Mouse (Mus musculus) mature B cell (primary cell): ENCODE data around the gene Lhx5.

Experiments
- in situ Hi-C: fragments of 300-500 bp; cut with MboI; formaldehyde crosslinking; loops from 2 replicates; pipeline ENCODE4 v1.14.3; 2019

The Lhx5 gene

DNA sequence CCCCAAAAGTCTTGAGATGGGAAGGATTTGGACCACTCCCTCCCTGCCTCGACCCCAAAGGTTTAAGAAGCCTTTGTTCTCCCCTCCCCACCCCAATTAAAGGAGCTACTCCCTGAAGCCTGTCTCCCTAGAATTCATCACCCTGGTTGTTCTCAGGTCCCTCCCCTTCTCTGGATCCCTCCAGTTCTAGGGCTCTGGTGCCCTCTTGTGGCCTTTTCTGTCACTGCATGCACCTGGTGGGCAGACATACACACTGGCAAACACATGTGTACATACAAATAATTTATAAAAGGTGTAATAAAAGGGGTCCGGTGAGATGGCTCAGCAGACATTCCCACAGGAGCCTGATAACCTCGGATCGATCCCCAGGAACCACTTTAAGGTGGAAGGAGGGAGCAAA is 32.8 kb downstream of the Lhx5 start:
- in situ Hi-C loops, result no loop called here

DNA sequence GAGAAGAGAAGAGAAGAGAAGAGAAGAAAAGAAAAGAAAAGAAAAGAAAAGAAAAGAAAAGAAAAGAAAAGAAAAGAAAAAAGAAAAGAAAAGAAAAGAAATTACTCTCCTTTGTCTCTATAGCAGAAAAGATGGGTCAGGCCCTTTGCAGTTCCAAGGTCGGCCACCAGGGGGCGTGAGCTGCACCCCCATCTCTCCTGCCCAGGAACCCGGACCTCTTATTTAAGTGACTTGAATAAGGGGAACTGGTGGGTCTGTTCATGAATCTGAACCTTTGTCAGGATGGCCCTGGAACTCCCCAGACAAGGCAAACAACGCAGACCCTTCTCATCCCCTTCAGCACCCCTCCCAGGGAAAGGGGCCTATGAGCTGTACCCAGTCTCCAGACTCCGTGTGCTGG is 33.6 kb downstream of the Lhx5 start:
- in situ Hi-C loops, result no loop called here

GRCm38 (mm10) chr5:120465860-120466259 is 34.4 kb downstream of the Lhx5 start:
- in situ Hi-C loops, result no loop called here

GRCm38 (mm10) chr5:120467026-120467425 is 35.5 kb downstream of the Lhx5 start:
- in situ Hi-C loops, result no loop called here

- in situ Hi-C loops, result no loop called here
These were observed 36.8 kb downstream of the Lhx5 start for GRCm38 (mm10) chr5:120468336-120468735.

DNA sequence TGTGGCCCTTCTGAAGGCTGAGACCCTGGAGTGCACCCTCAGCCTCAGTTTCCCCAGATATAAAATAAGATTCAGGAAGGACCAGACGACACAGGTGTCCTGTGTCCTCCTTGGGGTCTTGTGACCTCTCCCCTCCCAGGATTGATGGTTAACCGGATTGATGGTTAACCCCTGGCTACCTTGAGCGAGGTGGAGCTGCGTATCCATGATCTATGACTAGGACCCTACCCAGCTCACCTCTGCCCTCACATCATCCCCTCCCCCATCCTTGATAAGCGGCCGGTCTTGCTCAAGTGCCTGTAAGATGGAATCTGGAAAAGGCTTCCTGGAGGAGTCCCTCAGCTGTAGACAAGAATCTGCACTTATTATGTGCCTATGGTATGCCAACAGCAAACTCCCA is 37.3 kb downstream of the Lhx5 start:
- in situ Hi-C loops, result no loop called here

GRCm38 (mm10) chr5:120471538-120471937 is 40.0 kb downstream of the Lhx5 start:
- in situ Hi-C loops, result no loop called here

GRCm38 (mm10) chr5:120472770-120473169 is 41.3 kb downstream of the Lhx5 start, which contains the start of gene Sdsl:
Gene Sdsl, minus strand, starts transcription at chr5:120472810.
- in situ Hi-C loops, result no loop called here

DNA sequence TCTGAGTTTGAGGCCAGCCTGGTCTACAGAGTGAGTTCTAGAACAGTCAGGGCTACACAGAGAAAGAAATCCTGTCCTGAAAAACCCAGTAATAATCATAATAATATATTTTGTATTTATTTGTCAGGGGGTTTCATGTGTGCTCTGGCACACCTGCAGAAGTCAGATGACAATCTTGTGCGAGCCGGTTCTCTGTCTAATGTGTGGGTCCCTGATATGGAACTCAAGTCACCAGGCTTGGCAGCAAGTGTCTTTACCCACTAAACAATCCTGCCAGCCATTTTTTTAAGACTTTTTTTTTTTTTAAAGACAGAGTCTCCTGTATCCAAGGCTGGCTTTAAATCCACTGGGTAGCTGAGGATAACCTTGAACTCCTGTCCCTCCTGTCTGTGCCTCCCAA is 41.9 kb downstream of the Lhx5 start:
- in situ Hi-C loops, result no loop called here

GRCm38 (mm10) chr5:120475861-120476260 is 44.4 kb downstream of the Lhx5 start:
- in situ Hi-C loops, result no loop called here

DNA sequence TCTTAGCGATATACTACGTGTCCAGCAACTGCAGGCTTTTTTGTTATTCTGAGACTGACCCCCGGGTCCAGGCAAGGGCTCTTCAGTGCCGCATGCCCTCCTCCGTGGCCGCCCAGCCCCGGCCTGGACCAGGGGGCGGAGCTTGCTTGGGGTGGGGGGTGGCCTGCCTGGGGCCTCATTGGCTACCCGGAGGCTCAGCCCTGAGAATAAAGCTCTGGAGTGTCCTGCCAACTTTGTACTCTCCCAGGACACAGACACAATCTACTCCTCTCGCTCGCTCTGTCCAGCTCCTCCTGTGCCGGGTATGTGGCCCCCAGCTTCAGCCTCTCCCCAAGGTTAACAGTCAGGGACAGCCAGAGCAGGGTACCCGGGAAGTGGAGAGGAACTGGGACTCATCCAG is 44.8 kb downstream of the Lhx5 start, which contains the start of gene Sds:
TSS of gene Sds (plus strand) at position 231 of the 400 bp plus-strand sequence.
- in situ Hi-C loops, result no loop called here

- in situ Hi-C loops, result no loop called here
These were observed 46.5 kb downstream of the Lhx5 start for GRCm38 (mm10) chr5:120477993-120478392.

DNA sequence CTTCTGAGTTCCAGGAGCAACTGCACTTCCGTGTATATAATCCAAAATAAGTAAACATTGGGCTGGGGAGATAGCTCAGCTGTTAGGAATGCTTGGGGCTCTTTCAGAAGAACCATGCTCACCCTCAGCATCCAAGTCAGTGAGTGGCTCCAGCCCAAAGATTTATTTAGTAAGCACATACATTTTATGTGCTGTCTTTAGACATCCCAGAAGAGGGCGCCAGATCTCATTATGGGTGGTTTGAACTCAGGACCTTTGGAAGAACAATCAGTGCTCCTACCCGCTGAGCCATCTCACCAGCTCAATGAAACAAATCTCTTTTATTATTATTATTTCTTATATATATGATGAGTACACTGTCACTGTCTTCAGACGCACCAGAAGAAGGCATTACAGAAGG is 48.0 kb downstream of the Lhx5 start:
- in situ Hi-C loops, result no loop called here

- in situ Hi-C loops, result no loop called here
These were observed 49.7 kb downstream of the Lhx5 start for GRCm38 (mm10) chr5:120481205-120481604.

DNA sequence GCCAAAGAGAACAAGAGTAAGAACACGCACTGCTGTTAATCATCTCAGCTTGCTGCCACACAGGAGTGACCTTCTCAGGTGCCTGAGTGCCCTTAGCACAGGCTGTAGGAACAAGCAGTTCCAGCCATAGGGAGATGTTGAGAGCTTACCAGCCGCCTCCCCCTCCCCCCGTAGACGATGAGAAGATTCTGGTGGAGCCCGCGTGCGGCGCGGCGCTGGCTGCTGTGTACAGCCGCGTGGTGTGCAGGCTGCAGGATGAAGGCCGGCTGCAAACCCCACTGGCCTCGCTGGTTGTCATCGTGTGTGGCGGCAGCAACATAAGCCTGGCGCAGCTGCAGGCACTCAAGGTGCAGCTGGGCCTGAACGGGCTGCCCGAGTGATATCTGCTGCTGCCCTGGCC is 51.9 kb downstream of the Lhx5 start:
- in situ Hi-C loops, result no loop called here

- in situ Hi-C loops, result no loop called here
These were observed 56.3 kb downstream of the Lhx5 start for GRCm38 (mm10) chr5:120487844-120488243.

GRCm38 (mm10) chr5:120490679-120491192 is 59.2 kb downstream of the Lhx5 start:
- in situ Hi-C loops, result no loop called here
